Mouse (Mus musculus): ENCODE data around the gene 2310061I04Rik. TPM values are rescaled to one million over a fixed set of nuclear protein-coding genes. Genes with fewer than 3 reads are reported as not detected.

Gene 2310061I04Rik
- total RNA-seq, 2 experiments from 2014 or later, result 45.0 to 47.0 TPM

- DNase-seq, result peak; percentile 54
Observed at GRCm38 (mm10) chr17:35869346-35870067, 27.7 kb downstream of the 2310061I04Rik start.

GRCm38 (mm10) chr17:35868961-35869345 is 28.3 kb downstream of the 2310061I04Rik start:
- no peak for DNase-seq

GRCm38 (mm10) chr17:35868165-35868820 is 28.9 kb downstream of the 2310061I04Rik start:
- peak; percentile 48 for DNase-seq

- peak; percentile 54 for DNase-seq
Observed at GRCm38 (mm10) chr17:35866911-35867890, 30.0 kb downstream of the 2310061I04Rik start.

- DNase-seq, result peak; percentile 82
Observed at GRCm38 (mm10) chr17:35866281-35866831, 30.9 kb downstream of the 2310061I04Rik start.

- peak; percentile 88 for DNase-seq
Observed at GRCm38 (mm10) chr17:35865481-35866280, 31.6 kb downstream of the 2310061I04Rik start, which contains the start of gene Ppp1r18. Gene Ppp1r18 (plus strand): TSS chr17:35865593.

GRCm38 (mm10) chr17:35864832-35865353 is 32.3 kb downstream of the 2310061I04Rik start:
- DNase-seq, result no peak

GRCm38 (mm10) chr17:35861198-35861857 is 35.9 kb downstream of the 2310061I04Rik start, which contains the start of gene Nrm:
Gene Nrm (plus strand): TSS chr17:35861318.
- DNase-seq, result peak; percentile 92

GRCm38 (mm10) chr17:35860831-35861197 is 36.4 kb downstream of the 2310061I04Rik start:
- DNase-seq, result no peak

GRCm38 (mm10) chr17:35859835-35860234 is 37.4 kb downstream of the 2310061I04Rik start:
- DNase-seq, result no peak

GRCm38 (mm10) chr17:35859371-35859770 is 37.9 kb downstream of the 2310061I04Rik start:
- no peak for DNase-seq

GRCm38 (mm10) chr17:35850974-35851373 is 46.3 kb downstream of the 2310061I04Rik start:
- DNase-seq, result no peak

GRCm38 (mm10) chr17:35848112-35848511 is 49.1 kb downstream of the 2310061I04Rik start:
- DNase-seq, result peak; percentile 28

- DNase-seq, result no peak
Observed at GRCm38 (mm10) chr17:35843514-35843913, 53.7 kb downstream of the 2310061I04Rik start.

Small RNAs within 50 kb of the gene (microRNA-seq; reads per million reads assigned to microRNA genes)
- gene Gm28033, result 0.82 to 1.4 reads per million in 2 experiments
- gene Mir1894, result 0 to 0.41 reads per million in 2 experiments

Other genes with a start within 250 kb of the 2310061I04Rik start
- 10 to 100 TPM; 29.0 to 29.2 TPM for gene Vars2, start 229.8 kb downstream of the 2310061I04Rik start, total RNA-seq (2021)
- 10 to 100 TPM; 19.4 to 20.9 TPM for gene Gtf2h4, start 223.7 kb downstream of the 2310061I04Rik start, total RNA-seq (2021)
- gene Ddr1, start 192.8 kb downstream of the 2310061I04Rik start, total RNA-seq (2021), result 100 to 1,000 TPM; 107 to 113 TPM
- 10 to 100 TPM; 39.7 to 42.5 TPM for gene Ier3, start 75.7 kb downstream of the 2310061I04Rik start, total RNA-seq (2021)
- gene Flot1, start 74.2 kb downstream of the 2310061I04Rik start, total RNA-seq (2021), result 100 to 1,000 TPM in 1 of 2 experiments, 10 to 100 TPM in 1; 97.8 to 105 TPM
- 100 to 1,000 TPM; 908 to 913 TPM for gene Tubb5, start 59.1 kb downstream of the 2310061I04Rik start, total RNA-seq (2021)
- 10 to 100 TPM; 37.9 to 40.6 TPM for gene Mdc1, start 55.9 kb downstream of the 2310061I04Rik start, total RNA-seq (2021)
- 10 to 100 TPM; 26.3 to 32.2 TPM for gene Nrm, start 36.1 kb downstream of the 2310061I04Rik start, total RNA-seq (2021)
- gene Ppp1r18, start 31.8 kb downstream of the 2310061I04Rik start, total RNA-seq (2021), result 10 to 100 TPM; 32.6 to 32.7 TPM
- 10 to 100 TPM; 24.2 to 25.1 TPM for gene Dhx16, start 17.6 kb downstream of the 2310061I04Rik start, total RNA-seq (2021)
- 10 to 100 TPM; 18.7 to 23.0 TPM for gene Atat1, start 12.6 kb upstream of the 2310061I04Rik start, total RNA-seq (2021)
- gene Mrps18b, start 19.0 kb upstream of the 2310061I04Rik start, total RNA-seq (2021), result 10 to 100 TPM; 56.1 to 58.3 TPM
- gene Ppp1r10, start 19.0 kb upstream of the 2310061I04Rik start, total RNA-seq (2021), result 10 to 100 TPM; 49.2 to 58.5 TPM
- gene Abcf1, start 72.3 kb upstream of the 2310061I04Rik start, total RNA-seq (2021), result 10 to 100 TPM; 71.0 to 73.9 TPM
- gene Gnl1, start 82.4 kb upstream of the 2310061I04Rik start, total RNA-seq (2021), result 10 to 100 TPM; 38.4 to 38.6 TPM
- 10 to 100 TPM; 12.9 TPM for gene Prr3, start 82.8 kb upstream of the 2310061I04Rik start, total RNA-seq (2021)
- gene H2-T24, start 123.1 kb upstream of the 2310061I04Rik start, total RNA-seq (2021), result 1 to 10 TPM; 1.1 to 1.6 TPM
- 1 to 10 TPM; 7.7 to 9.5 TPM for gene H2-T23, start 135.4 kb upstream of the 2310061I04Rik start, total RNA-seq (2021)
- 1 to 10 TPM; 7.9 to 9.3 TPM for gene H2-T22, start 145.3 kb upstream of the 2310061I04Rik start, total RNA-seq (2021)
- gene Gm6034, start 145.5 kb upstream of the 2310061I04Rik start, total RNA-seq (2021), result not detected
- gene Gm11127, start 160.9 kb upstream of the 2310061I04Rik start, total RNA-seq (2021), result 1 to 10 TPM in 1 of 2 experiments, under 1 TPM in 1; 0.98 to 1.1 TPM
- not detected for gene Gm19684, start 224.2 kb upstream of the 2310061I04Rik start, total RNA-seq (2021)
- not detected for gene Gm7030, start 232.0 kb upstream of the 2310061I04Rik start, total RNA-seq (2021)